Mouse (Mus musculus): Measurements from ENCODE around the gene Cep70.
A peak's percentile ranks its signal among the peaks of the same experiment; 100 is the strongest.

Gene Cep70

DNA sequence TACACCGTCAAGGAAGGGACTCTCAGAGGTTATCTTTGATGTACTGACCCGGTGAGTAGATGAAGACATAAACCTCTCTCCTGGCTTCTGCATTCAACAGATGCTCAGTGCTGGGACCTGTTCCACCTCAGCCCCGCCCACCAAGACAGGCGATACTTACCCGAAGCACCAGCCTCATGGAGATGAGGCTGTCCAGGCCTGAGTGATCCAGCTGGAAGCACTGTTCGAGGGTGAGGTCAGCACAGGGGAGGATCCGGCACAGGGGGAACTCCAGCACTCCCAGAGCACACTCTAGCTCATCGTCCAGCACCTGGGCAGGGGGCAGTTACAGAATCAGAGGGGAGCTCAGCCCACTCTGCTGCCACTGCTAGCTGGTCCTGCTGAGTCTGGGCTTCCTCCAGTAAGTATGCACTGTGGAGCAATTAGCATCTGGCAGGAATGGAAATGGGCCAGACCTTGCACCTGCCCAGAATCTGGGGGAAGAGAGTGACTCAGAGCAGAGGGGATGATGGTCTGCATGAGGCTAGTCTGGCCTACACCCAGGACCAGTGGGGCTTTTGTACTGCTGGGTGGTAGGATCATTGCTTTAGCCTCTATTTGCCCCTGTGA is 76.3 kb downstream of the Cep70 start:
- peak; percentile 57 for DNase-seq (ENCODE audit: low read depth, low spot score)

DNA sequence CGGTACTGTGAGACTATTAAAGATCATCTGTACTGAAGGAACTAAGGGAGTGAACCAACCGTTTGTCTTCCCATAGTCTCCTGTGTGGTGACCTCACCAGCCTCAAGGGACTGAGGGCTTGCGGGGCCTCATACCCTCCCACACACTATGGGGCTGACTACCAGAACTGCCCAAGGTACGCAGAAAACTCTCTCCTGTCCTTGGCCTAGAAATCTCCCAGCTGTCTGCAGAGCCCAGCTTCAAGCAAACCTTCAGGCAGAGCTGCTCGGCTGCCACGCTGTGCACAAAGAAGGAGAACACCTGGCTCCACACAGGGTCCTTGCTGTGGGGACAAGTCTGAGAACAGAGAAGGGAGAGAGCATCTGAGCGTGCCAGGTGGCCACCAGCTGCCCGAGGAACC is 76.8 kb downstream of the Cep70 start:
- DNase-seq (ENCODE audit: low read depth, low spot score) = peak; percentile 35

DNA sequence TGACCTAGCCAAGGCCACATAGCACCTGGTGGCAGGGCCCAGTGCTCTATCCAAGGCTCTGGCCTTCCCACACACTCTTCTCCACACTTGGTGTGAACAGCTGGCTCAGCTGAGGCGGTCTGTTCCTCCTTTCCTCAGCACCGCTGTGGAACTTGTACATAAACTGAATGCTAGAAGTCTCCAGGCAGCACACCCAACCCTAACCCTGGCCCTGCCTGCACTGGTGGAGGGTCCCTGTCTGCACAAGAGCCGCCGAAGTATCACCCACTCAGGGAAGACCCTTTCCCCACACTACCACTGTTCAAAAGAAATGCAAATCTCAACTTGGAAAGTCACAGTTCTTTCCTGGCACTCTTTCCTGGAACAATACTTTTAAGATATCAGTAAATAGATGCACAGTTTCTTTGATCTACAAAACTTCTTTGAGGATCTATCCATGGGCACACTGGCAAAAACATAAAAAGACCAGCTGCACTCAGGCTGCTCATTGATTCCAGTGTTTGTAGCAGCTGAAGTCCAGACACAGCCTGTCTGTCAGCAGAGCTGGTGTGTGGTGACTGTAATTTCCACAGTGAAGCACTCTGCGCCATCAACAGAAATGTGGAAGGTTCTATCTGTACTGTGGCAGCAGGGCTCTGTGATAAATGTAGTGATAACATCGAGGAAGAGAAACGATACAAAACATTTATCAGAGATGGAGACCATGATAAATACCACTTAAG is 82.2 kb downstream of the Cep70 start:
- DNase-seq (ENCODE audit: low read depth, low spot score) = peak; percentile 20

DNA sequence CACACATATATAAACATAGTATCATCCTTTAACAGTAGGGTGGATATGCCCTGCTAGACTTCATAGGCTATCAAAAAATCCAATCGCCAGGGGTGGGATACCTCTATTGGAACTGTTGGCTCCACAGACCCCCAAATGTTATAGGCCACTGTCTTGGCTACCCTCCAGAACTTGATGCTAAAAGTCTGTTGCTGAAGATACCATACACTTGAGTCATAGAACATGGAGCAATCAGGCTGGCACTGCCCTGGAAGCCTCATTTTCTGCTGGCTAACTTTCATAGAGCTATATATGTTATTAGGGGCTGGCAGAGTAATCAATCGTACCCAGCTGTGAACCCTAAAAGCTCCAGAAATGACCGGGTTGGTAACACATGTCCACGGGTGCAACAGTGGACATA is 82.8 kb downstream of the Cep70 start:
- DNase-seq (ENCODE audit: low read depth, low spot score) = no peak

DNA sequence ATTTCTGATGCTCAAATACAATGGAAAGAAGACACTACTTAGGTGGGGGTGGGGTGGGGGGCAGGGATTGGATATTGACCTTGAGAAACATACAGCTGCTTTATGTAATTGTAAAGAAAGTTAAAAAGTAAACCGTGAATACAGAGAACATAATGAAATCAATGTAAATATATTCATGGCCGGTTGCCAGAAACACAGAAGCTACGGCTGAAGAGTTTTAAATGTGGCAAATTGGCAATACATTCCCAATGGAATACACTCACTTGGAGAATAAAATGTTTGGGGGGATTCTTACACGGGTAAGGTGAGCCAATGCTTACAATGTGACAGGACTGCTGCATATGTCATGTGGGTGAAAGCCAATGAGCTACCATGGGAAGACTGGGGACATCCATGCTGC is 83.7 kb downstream of the Cep70 start:
- no peak for DNase-seq (ENCODE audit: low read depth, low spot score)

DNA sequence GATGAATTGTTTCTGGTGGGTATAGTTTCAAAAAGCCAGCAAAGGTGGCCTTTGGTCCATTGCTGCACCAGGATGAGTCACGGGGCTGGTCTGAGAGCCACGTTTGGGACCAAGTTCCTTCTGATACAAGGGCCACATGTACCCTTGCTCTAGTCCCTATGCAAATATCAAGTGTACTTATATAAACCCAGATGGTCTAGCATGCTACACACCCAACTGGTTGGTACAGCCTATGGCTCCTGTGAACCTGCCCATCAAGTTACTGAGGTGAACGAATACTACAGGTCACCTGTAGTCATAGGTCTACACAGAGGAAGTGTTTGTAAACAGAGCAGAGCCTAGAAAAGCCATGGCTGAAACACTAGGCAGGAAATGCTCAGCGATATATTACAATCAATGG is 93.4 kb downstream of the Cep70 start:
- no peak for DNase-seq (ENCODE audit: low read depth, low spot score)

DNA sequence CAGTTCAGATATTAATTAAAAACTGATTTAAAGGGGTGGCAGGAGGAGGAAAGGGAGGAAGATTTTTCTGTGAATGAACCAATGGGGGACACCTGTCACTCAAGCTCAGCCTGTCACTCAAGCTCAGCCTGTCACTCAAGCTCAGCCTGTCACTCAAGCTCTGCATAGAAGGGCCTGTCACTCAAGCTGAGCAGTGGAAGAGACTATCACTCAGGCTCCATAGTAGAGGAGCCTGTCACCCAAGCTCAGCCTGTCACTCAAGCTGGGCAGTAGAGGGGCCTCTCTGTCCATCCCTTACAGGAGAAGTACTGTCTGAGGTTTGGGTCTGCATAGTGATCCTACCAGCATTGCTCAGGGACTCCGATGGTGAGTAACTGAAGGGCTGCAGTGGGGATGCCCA is 95.1 kb downstream of the Cep70 start:
- DNase-seq (ENCODE audit: low read depth, low spot score) = no peak

DNA sequence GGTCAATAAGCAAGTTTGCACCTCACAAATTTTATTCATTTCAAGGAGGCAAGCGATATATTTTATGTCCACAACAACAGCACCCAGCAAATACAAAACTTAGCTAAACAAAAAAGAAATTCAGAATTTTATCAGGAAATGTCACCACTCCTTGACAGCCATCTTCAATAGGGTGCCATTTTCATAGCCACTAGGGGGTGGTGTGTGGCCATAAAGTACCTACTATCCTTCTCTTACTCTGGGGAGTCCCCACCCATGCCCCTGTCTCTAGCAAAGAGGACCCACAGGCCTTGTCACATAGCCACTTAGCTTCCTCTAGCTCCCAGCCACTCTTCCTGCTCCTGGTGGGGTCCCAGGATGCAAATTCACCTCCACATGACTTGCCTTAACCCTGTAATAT is 96.0 kb downstream of the Cep70 start:
- DNase-seq (ENCODE audit: low read depth, low spot score) = peak; percentile 25

DNA sequence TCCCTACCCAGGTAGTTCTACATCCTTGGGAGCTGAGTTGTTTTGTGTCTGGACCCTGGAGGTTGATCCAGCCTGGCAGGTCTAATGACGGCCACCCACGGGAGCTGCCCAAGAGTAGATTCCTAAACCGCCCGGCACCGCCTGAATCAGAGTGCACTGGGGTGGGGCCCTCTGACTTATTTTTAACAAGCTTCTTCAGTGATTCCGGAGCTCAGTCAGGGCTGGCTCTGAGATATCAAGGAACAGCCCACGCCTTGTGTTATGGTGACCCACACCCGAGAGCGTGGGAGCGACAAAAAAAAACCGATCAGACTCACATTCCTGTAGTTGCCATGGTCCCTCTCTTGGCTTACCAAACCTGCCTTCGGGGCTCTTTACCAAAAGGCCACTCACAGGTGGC is 97.0 kb downstream of the Cep70 start:
- peak; percentile 39 for DNase-seq (ENCODE audit: low read depth, low spot score)

DNA sequence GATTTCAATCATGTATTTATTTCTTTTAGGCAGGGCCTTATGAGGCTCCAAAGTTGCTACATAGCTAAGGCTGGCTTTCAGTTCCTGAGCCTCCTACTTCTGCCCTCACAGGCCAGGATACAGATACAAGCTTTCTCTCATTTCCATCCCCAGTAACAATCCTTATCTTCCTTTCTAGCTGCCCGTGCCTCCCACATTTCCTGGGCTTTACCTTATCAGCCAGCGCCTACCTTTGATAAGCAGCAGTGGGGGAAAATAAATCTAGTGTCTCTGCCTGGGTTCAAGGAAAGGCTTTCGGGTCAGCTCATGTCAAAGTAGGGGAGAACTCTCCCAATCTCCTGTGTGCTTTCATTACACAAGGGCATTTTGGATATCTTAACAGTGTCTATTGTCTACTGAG is 98.4 kb downstream of the Cep70 start:
- DNase-seq (ENCODE audit: low read depth, low spot score) = no peak

DNA sequence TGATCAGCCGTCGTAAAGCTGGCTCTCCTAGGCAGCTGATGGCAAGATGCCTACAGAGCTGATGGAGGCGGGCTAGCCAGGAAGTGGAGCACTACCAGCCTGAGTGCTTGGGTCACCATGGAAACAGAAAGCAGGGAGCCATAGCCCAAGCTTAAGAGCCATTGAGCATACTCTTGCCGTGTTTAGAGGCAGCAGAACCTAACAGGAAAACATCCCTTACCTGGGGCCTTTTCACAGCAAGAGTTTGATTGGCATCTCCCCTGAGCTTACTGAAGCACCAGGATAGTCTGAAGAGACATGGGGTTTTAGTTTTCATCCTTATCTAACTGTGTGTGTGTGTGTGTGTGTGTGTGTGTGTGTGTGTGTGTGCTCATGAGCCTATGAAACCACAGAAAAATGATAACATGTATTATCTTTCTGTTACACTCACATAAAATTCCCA is 102.2 kb downstream of the Cep70 start:
- DNase-seq (ENCODE audit: low read depth, low spot score) = peak; percentile 90
